Mouse (Mus musculus) kidney, embryonic 14.5 days (tissue): ENCODE data around the gene Naxe. TPM values are rescaled to one million over a fixed set of nuclear protein-coding genes. Genes with fewer than 3 reads are reported as not detected.

Source experiments
- ATAC-seq: fragments of 200-750 bp; cut with Nextera tagmentation; 2 replicates; pipeline ENCODE4 v1.8.0; 2017; ENCODE audit warnings: moderate number of reproducible peaks, mild to moderate bottlenecking, moderate TSS enrichment, moderate library complexity; ENCODE audit not compliant: low FRiP score, low TSS enrichment
- H3K27ac ChIP-seq: fragments of 300-500 bp; sonication (generic); 2 replicates; pipeline ENCODE4 v1.5.1; 2014; ENCODE audit warnings: low read depth, mild to moderate bottlenecking, low read length, moderate library complexity, mixed read lengths
- H3K27me3 ChIP-seq: fragments of 300-500 bp; sonication (generic); 2 replicates; pipeline ENCODE4 v1.6.1; 2014; ENCODE audit warnings: mild to moderate bottlenecking, low read length; ENCODE audit not compliant: control insufficient read depth, insufficient read depth
- H3K36me3 ChIP-seq: fragments of 300-500 bp; sonication (generic); 2 replicates; pipeline ENCODE4 v1.6.1; 2014; ENCODE audit warnings: low read length, mixed read lengths; ENCODE audit not compliant: control insufficient read depth, insufficient read depth
- H3K4me1 ChIP-seq: fragments of 300-500 bp; sonication (generic); 2 replicates; pipeline ENCODE4 v1.6.1; 2014; ENCODE audit warnings: low read length, mixed read lengths; ENCODE audit not compliant: control insufficient read depth, insufficient read depth
- H3K4me2 ChIP-seq: fragments of 300-500 bp; sonication (generic); replicated peaks from 2 replicates; pipeline ENCODE4 v1.6.1; 2014; ENCODE audit warnings: low read depth, mild to moderate bottlenecking, low read length
- H3K4me3 ChIP-seq: fragments of 300-500 bp; sonication (generic); 2 replicates; pipeline ENCODE4 v1.5.1; 2014; ENCODE audit warnings: mild to moderate bottlenecking, low read length
- H3K9ac ChIP-seq: fragments of 300-500 bp; sonication (generic); 2 replicates; pipeline ENCODE4 v1.6.1; 2014; ENCODE audit warnings: low read depth, mild to moderate bottlenecking, low read length, moderate library complexity
- H3K9me3 ChIP-seq: fragments of 300-500 bp; sonication (generic); 2 replicates; pipeline ENCODE4 v1.6.1; 2016; ENCODE audit warnings: low read length; ENCODE audit not compliant: control insufficient read depth
- WGBS: fragments of 180-500 bp; shearing (Covaris S2); extraction: QIAGEN DNeasy Blood & Tissue Kit; methylation state at CpG from one replicate; pipeline ENCODE4 v1.1.7; 2014; 5-methylcytosine and 5-hydroxymethylcytosine counted together
- polyA plus RNA-seq: library from polyadenylated mRNA; unstranded; fragments of >200 nt; fragmentation: Nextera tagmentation; extraction: Ambion mirVana; gene quantifications from 2 replicates; pipeline ENCODE4 v1.2.1, GENCODE M21; 2014

Naxe gene
- polyA plus RNA-seq, 1 experiment from 2014 or later = 171 TPM

GRCm38 (mm10) chr3:88033506-88033905, 24.8 kb downstream of the Naxe start:
- 0 out of 2 replicates have a peak, but pooled peaks cover 3% of the 10 kb centered on the region for H3K4me1 ChIP-seq
- no peak overlapping the region for H3K27ac ChIP-seq
- no peaks in the 10 kb centered on the region for H3K9me3 ChIP-seq
- ATAC-seq = no peak
- no peaks in the 10 kb centered on the region for H3K36me3 ChIP-seq
- H3K27me3 ChIP-seq = peaks cover 11% of the 10 kb centered on the region
- no peak overlapping the region for H3K9ac ChIP-seq
- 58% methylated on average over 5 of the region's 5 CpGs for WGBS
- H3K4me2 ChIP-seq = no peak overlapping the region
- no peak overlapping the region for H3K4me3 ChIP-seq

GRCm38 (mm10) chr3:88030608-88031395, 27.5 kb downstream of the Naxe start:
- peak; percentile 52; the same call in 1 of the 2 replicates for ATAC-seq
- no peak overlapping the region for H3K4me2 ChIP-seq
- 12% methylated on average over 19 of the region's 19 CpGs for WGBS

GRCm38 (mm10) chr3:88027434-88028186, 30.7 kb downstream of the Naxe start, which contains the start of gene Hapln2:
Gene Hapln2, minus strand, starts transcription at chr3:88027583.
- no peak within 1 kb of the TSS for H3K4me3 ChIP-seq
- H3K36me3 ChIP-seq = no peaks in the 10 kb centered on the region
- H3K27me3 ChIP-seq = peaks cover 43% of the 10 kb centered on the region
- no peak for ATAC-seq
- H3K4me2 ChIP-seq = no peak within 1 kb of the TSS
- WGBS = 58% methylated on average over 5 of the region's 5 CpGs
- no peak within 1 kb of the TSS for H3K9ac ChIP-seq
- H3K27ac ChIP-seq = no peak within 1 kb of the TSS
- H3K9me3 ChIP-seq = peaks cover 6% of the 10 kb centered on the region
- H3K4me1 ChIP-seq = peaks cover 13% of the 10 kb centered on the region

More at GRCm38 (mm10) chr3:88030608-88031395, 27.5 kb downstream of the Naxe start:
- peaks cover 6% of the 10 kb centered on the region for H3K9me3 ChIP-seq
- 0 out of 2 replicates have a peak, but pooled peaks cover 3% of the 10 kb centered on the region for H3K4me1 ChIP-seq
- no peak overlapping the region for H3K9ac ChIP-seq
- no peak overlapping the region for H3K27ac ChIP-seq
- H3K36me3 ChIP-seq = no peaks in the 10 kb centered on the region
- peaks cover 12% of the 10 kb centered on the region for H3K27me3 ChIP-seq
- no peak overlapping the region for H3K4me3 ChIP-seq

GRCm38 (mm10) chr3:88026823-88027222, 31.5 kb downstream of the Naxe start:
- peaks cover 6% of the 10 kb centered on the region for H3K9me3 ChIP-seq
- H3K27ac ChIP-seq = no peak overlapping the region
- H3K4me1 ChIP-seq = peaks cover 17% of the 10 kb centered on the region
- no peak for ATAC-seq
- H3K27me3 ChIP-seq = peaks cover 50% of the 10 kb centered on the region
- 59% methylated on average over 7 of the region's 7 CpGs for WGBS
- no peak overlapping the region for H3K4me3 ChIP-seq
- no peaks in the 10 kb centered on the region for H3K36me3 ChIP-seq
- H3K9ac ChIP-seq = no peak overlapping the region
- H3K4me2 ChIP-seq = no peak overlapping the region

GRCm38 (mm10) chr3:88023192-88024074, 34.9 kb downstream of the Naxe start:
- peaks cover 63% of the 10 kb centered on the region for H3K27me3 ChIP-seq
- H3K9ac ChIP-seq = peak overlapping the region; percentile 44; the same call in 1 of the 2 replicates
- H3K9me3 ChIP-seq = peaks cover 6% of the 10 kb centered on the region
- ATAC-seq = peak; percentile 81
- no peaks in the 10 kb centered on the region for H3K36me3 ChIP-seq
- no peak overlapping the region for H3K27ac ChIP-seq
- H3K4me3 ChIP-seq = peak overlapping the region; percentile 51
- under 1% methylated on average over 79 of the region's 81 CpGs for WGBS
- H3K4me1 ChIP-seq = peaks cover 14% of the 10 kb centered on the region
- H3K4me2 ChIP-seq = peak overlapping the region; percentile 97

- Histone ChIP-seq H3K4me1 (peaks cover 14% of the 10 kb centered on the region), H3K4me3 (peak overlapping the region; percentile 51), H3K27me3 (peaks cover 63% of the 10 kb centered on the region), H3K9me3 (no peaks in the 10 kb centered on the region), H3K27ac (no peak overlapping the region), H3K9ac (peak overlapping the region; percentile 44; the same call in 1 of the 2 replicates), H3K36me3 (no peaks in the 10 kb centered on the region), H3K4me2 (peak overlapping the region; percentile 97)
- ATAC-seq = peak; percentile 95
- WGBS = under 1% methylated on average over 63 of the region's 66 CpGs
Measured at GRCm38 (mm10) chr3:88022322-88023191, 35.7 kb downstream of the Naxe start.

- Histone ChIP-seq H3K4me2 (no peak overlapping the region), H3K27ac (no peak overlapping the region), H3K4me3 (no peak overlapping the region), H3K9me3 (peaks cover 5% of the 10 kb centered on the region; the same call in 1 of the 2 replicates), H3K36me3 (no peaks in the 10 kb centered on the region), H3K4me1 (no peaks in the 10 kb centered on the region), H3K27me3 (no peaks in the 10 kb centered on the region; the same call in 1 of the 2 replicates), H3K9ac (no peak overlapping the region)
- no peak for ATAC-seq
- WGBS = 11% methylated on average over 6 of the region's 6 CpGs
Measured at GRCm38 (mm10) chr3:88010634-88011265, 47.5 kb downstream of the Naxe start.
